Mouse (Mus musculus): ENCODE measurements around the gene Usp29.

- TF ChIP-seq POLR2A (IDR thresholded peaks at IDR 0.05; ENCODE audit: insufficient read depth, low read depth, low read length) (no peak), CTCF (IDR thresholded peaks at IDR 0.05; ENCODE audit: insufficient read depth, low read depth, low read length) (no peak)
Observed at GRCm38 (mm10) chr7:6784340-6785073, 54.1 kb downstream of the Usp29 start.
